Comparison of ENCODE assay signal across 14 mouse cellular contexts in genomic region chr3:86754595-86755557, GRCm38 (mm10).
A peak's percentile ranks its signal among the peaks of the same experiment; 100 is the strongest.
DNase-seq lines count a peak whose midpoint lies in the region; ATAC-seq and TF ChIP-seq lines count a peak whose summit lies in the region.
"Had no signal": no experiment of that assay in that cellular context is flagged by ENCODE, and none has a peak within 500 bp of the region (broad histone marks: within the 10 kb centered on the region; RNA-seq: fewer than 3 reads in every experiment).

No protein-coding gene starts in this region.

- no peaks in the 10 kb centered on the region for H3K27me3 ChIP-seq in liver, embryonic 12.5 days (replicated peaks)
- H3K27me3 ChIP-seq in liver, embryonic 11.5 days (replicated peaks; ENCODE audit: control insufficient read depth, insufficient read depth, low read length) = no peaks in the 10 kb centered on the region
- no peaks in the 10 kb centered on the region for H3K27me3 ChIP-seq in hindbrain, embryonic 16.5 days (replicated peaks; ENCODE audit: control insufficient read depth, insufficient read depth, low read length)
- no peaks in the 10 kb centered on the region for H3K27me3 ChIP-seq in megakaryocyte, embryonic 14.5 days (replicated peaks)
- no peaks in the 10 kb centered on the region for H3K27me3 ChIP-seq in small intestine, adult 2 months (ENCODE audit: control insufficient read depth, insufficient read depth, low read length)
- H3K27me3 ChIP-seq: CH12.LX; lung, embryonic 15.5 days had no signal

- no peaks in the 10 kb centered on the region for H3K4me1 ChIP-seq in liver, embryonic 12.5 days
- H3K4me1 ChIP-seq in liver, embryonic 11.5 days (replicated peaks; ENCODE audit: control insufficient read depth, insufficient read depth, low read length) = no peaks in the 10 kb centered on the region
- H3K4me1 ChIP-seq in hindbrain, embryonic 16.5 days (ENCODE audit: control insufficient read depth, insufficient read depth, low read depth, low read length) = peaks cover 9% of the 10 kb centered on the region; the same call in 1 of the 2 replicates
- peaks cover 38% of the 10 kb centered on the region for H3K4me1 ChIP-seq in megakaryocyte, embryonic 14.5 days
- no peaks in the 10 kb centered on the region for H3K4me1 ChIP-seq in small intestine, adult 2 months (ENCODE audit: control insufficient read depth, insufficient read depth, insufficient read length, low read length)

- H3K9me3 ChIP-seq in liver, embryonic 12.5 days (replicated peaks) = no peaks in the 10 kb centered on the region
- H3K9me3 ChIP-seq in liver, embryonic 11.5 days (ENCODE audit: control insufficient read depth, low read length) = no peaks in the 10 kb centered on the region
- no peaks in the 10 kb centered on the region for H3K9me3 ChIP-seq in hindbrain, embryonic 16.5 days (ENCODE audit: control insufficient read depth, low read length)
- no peaks in the 10 kb centered on the region for H3K9me3 ChIP-seq in megakaryocyte, embryonic 14.5 days
- H3K9me3 ChIP-seq: forebrain, embryonic 10.5 days; lung, embryonic 15.5 days had no signal

- H3K4me3 ChIP-seq in liver, embryonic 12.5 days = no peak overlapping the region
- H3K4me3 ChIP-seq in liver, embryonic 11.5 days (ENCODE audit: low read depth, low read length) = no peak overlapping the region
- H3K4me3 ChIP-seq in hindbrain, embryonic 16.5 days (ENCODE audit: low read length) = no peak overlapping the region
- H3K4me3 ChIP-seq in megakaryocyte, embryonic 14.5 days (replicated peaks) = peak overlapping the region; percentile 64
- H3K4me3 ChIP-seq in small intestine, adult 2 months (ENCODE audit: low read depth, low read length) = no peak overlapping the region
- H3K4me3 ChIP-seq: forebrain, embryonic 10.5 days; lung, embryonic 15.5 days had no signal

- DNase-seq in liver, embryonic 11.5 days (ENCODE audit: low spot score) = no peak
- DNase-seq in gastrocnemius, postnatal 4 days (ENCODE audit: low spot score in 2 of 2) = no peak
- no peak for DNase-seq in embryo, embryonic 10 days (ENCODE audit: low spot score)
- no peak for DNase-seq in lung, postnatal 4 days
- DNase-seq: cerebellum, postnatal 10 days; gastrocnemius, postnatal 10 days; thymus, postnatal 4 days had no signal

- ATAC-seq in liver, embryonic 12.5 days = no peak
- ATAC-seq in liver, embryonic 11.5 days (replicated peaks; ENCODE audit: low FRiP score) = no peak
- 0 out of 2 replicates have a peak, but pooled peaks have one; percentile 60 for ATAC-seq in hindbrain, embryonic 16.5 days

- H3K4me2 ChIP-seq in liver, embryonic 12.5 days = 0 out of 2 replicates have a peak overlapping the region, but pooled peaks have one; percentile 1
- no peak overlapping the region for H3K4me2 ChIP-seq in liver, embryonic 11.5 days
- peak overlapping the region; percentile 36 for H3K4me2 ChIP-seq in hindbrain, embryonic 16.5 days (ENCODE audit: low read length)
- H3K4me2 ChIP-seq: lung, embryonic 15.5 days had no signal

- no peak overlapping the region for H3K27ac ChIP-seq in liver, embryonic 12.5 days
- no peak overlapping the region for H3K27ac ChIP-seq in liver, embryonic 11.5 days (ENCODE audit: low read depth, low read length)
- peak overlapping the region; percentile 75 for H3K27ac ChIP-seq in hindbrain, embryonic 16.5 days (ENCODE audit: low read depth, low read length)
- H3K27ac ChIP-seq in small intestine, adult 2 months (ENCODE audit: insufficient read depth, low read depth, low read length) = peak overlapping the region; percentile 79
- H3K27ac ChIP-seq: forebrain, embryonic 10.5 days; lung, embryonic 15.5 days had no signal

- no peak for TF ChIP-seq CTCF in small intestine, adult 2 months (IDR thresholded peaks at IDR 0.05; ENCODE audit: extremely low read depth, insufficient read length, insufficient replicate concordance, low read depth, low read length)

- no peak for TF ChIP-seq POLR2A in small intestine, adult 2 months (IDR thresholded peaks at IDR 0.05; ENCODE audit: low read depth, low read length)

- no peak overlapping the region for H3K9ac ChIP-seq in liver, embryonic 12.5 days
- no peak overlapping the region for H3K9ac ChIP-seq in liver, embryonic 11.5 days (ENCODE audit: low read depth, low read length)
- H3K9ac ChIP-seq in hindbrain, embryonic 16.5 days (ENCODE audit: low read depth, low read length) = peak overlapping the region; percentile 54
- H3K9ac ChIP-seq: lung, embryonic 15.5 days had no signal

- WGBS in liver, embryonic 12.5 days (ENCODE audit: insufficient replicate concordance) = 67% methylated on average over 14 of the region's 14 CpGs
- WGBS in liver, embryonic 11.5 days = 74% methylated on average over 14 of the region's 14 CpGs
- WGBS in hindbrain, embryonic 16.5 days = 62% methylated on average over 14 of the region's 14 CpGs
- WGBS in small intestine, adult 2 months = 74% methylated on average over 14 of the region's 14 CpGs

- no peaks in the 10 kb centered on the region for H3K36me3 ChIP-seq in liver, embryonic 12.5 days
- no peaks in the 10 kb centered on the region for H3K36me3 ChIP-seq in liver, embryonic 11.5 days (ENCODE audit: control insufficient read depth, insufficient read depth, low read length)
- no peaks in the 10 kb centered on the region for H3K36me3 ChIP-seq in hindbrain, embryonic 16.5 days (ENCODE audit: control insufficient read depth, insufficient read depth, low read length)
- peaks cover 4% of the 10 kb centered on the region for H3K36me3 ChIP-seq in megakaryocyte, embryonic 14.5 days (replicated peaks; ENCODE audit: low read length)
- peaks cover 7% of the 10 kb centered on the region for H3K36me3 ChIP-seq in small intestine, adult 2 months (ENCODE audit: control insufficient read depth, insufficient read depth, low read length)
- H3K36me3 ChIP-seq: forebrain, embryonic 10.5 days; lung, embryonic 15.5 days had no signal

Comparison
In these comparisons a context has a peak if more than half of its experiments do, and no peak if none do; other contexts are left out.
1. H3K27ac ChIP-seq: peak in hindbrain, embryonic 16.5 days (single experiment) and small intestine, adult 2 months (single experiment); none in liver, embryonic 12.5 days (single experiment) and liver, embryonic 11.5 days (single experiment).